Mouse (Mus musculus) heart, adult 18-20 months (tissue): ENCODE results near the gene Gm5114. TPM values are rescaled to one million over a fixed set of nuclear protein-coding genes. Genes with fewer than 3 reads are reported as not detected.
"Not testable (repeated sequence)": the region's sequence is repeated elsewhere in the genome, so short reads cannot be mapped to it uniquely, and the experiment has no call there.

ENCODE experiments used
- DNase-seq, 2 experiments: peaks; one replicate each; pipeline ENCODE4 v3.0.0; 2021 to 2022; ENCODE audit warnings: mixed read lengths in 1 of 2
- long read RNA-seq, 2 experiments: library from polyadenylated mRNA; stranded (forward); transcript quantifications; one replicate each; pipeline ENCODE4 v2.0.0; 2021
- microRNA-seq, 2 experiments: library from miRNA; unstranded; fragments of <30 nt; microRNA quantifications; one replicate each; pipeline ENCODE4 v1.2.0; 2022
- total RNA-seq, 2 experiments: library from RNA; stranded (reverse); gene quantifications; 2 replicates each; pipeline ENCODE4 v1.2.3; 2021

The Gm5114 gene
- total RNA-seq, result not detected
- long read RNA-seq, experiment 1, result 0 reads
- long read RNA-seq, experiment 2, result 0 reads

- not testable (repeated sequence) for DNase-seq
Measured at GRCm38 (mm10) chr7:39413060-39413459, at the start of gene Gm5114. TSS of gene Gm5114 (minus strand) at chr7:39413160.

DNA sequence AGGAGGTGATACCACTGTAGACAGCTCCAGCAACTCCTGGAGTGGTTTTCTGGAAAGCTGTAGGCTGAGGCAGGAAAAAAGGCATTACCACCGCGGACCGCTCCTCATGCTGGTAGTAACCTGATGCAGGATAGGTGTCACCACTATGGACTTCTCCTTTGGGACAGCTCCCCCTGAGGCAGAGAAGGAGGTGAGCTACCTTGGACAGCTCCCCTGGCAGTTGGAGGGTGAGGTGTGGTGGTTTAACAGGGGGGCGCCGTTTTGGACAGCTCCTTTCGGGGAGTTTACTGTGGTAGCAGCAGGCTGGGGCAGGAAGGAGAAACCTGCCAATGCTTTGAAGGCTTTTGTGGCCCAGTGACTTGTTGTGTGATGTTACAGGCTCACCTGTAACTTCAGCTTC is 42.8 kb upstream of the Gm5114 start:
- DNase-seq, result peak in 1 of 2 experiments; percentile 11

- DNase-seq, result peak; percentile 93 to 95
Measured at GRCm38 (mm10) chr7:39449260-39450021, 36.5 kb upstream of the Gm5114 start.

- no peak for DNase-seq
Measured at GRCm38 (mm10) chr7:39448626-39449242, 35.8 kb upstream of the Gm5114 start.

DNA sequence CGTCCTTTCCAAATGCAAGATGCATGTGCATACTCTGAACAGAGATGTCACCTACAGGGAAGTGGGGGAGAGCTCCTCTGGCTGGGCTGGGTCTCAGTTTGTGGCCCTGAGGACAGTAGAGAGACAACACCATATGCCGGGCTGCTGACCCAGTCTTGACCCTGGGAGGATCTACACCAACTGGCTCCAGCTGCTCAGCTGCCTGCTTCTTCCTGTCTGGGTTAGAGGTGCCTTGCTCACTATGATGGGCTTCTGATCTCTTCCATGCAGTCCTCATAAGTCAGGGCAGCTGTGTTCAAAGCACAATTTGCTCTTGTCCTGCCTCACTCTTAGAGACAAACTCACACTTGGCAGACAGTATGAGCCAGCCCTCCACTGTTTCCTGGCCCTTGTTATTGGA is 28.3 kb upstream of the Gm5114 start:
- DNase-seq, result no peak

GRCm38 (mm10) chr7:39440362-39440761 is 27.4 kb upstream of the Gm5114 start:
- DNase-seq, result no peak

Small RNA genes within 50 kb of the gene (microRNA-seq; reads per million reads assigned to microRNA genes)
- gene Gm27437, result 0 reads per million in 2 experiments

Other genes with a start within 250 kb of the Gm5114 start
- gene Zfp619, start 104.6 kb upstream of the Gm5114 start, total RNA-seq, result 1 to 10 TPM; 1.2 to 1.7 TPM